Mouse (Mus musculus): ENCODE measurements at regions not wholly inside any gene's neighbourhood (a gene's known extent, or its start where the extent isn't known, plus 50 kb on each side); places are given as distances from the start of the nearest gene placed in this dataset.

- TF ChIP-seq POLR2A (IDR thresholded peaks at IDR 0.05; ENCODE audit: insufficient read depth, low read length) (no peak), CTCF (IDR thresholded peaks at IDR 0.05; ENCODE audit: low read depth, low read length) (no peak)
Observed at GRCm38 (mm10) chr14:24754753-24755152, 267.8 kb downstream of the Rps24 start.
